Mouse (Mus musculus): ENCODE measurements around the gene Gm21093.
"Not testable (repeated sequence)": the region's sequence is repeated elsewhere in the genome, so short reads cannot be mapped to it uniquely, and the experiment has no call there.

The Gm21093 gene

GRCm38 (mm10) chr4:42034626-42035025 is at the start of gene Gm21093:
TSS of gene Gm21093 (minus strand) at chr4:42034726.
- not testable (repeated sequence) for DNase-seq
